Mouse (Mus musculus) erythroblast, embryonic 14.5 days (primary cell): ENCODE data around the gene Lrrc1.

Experiments
- GATA1 ChIP-seq: IDR thresholded peaks from 2 replicates; pipeline ENCODE4 v1.6.1; 2012; ENCODE audit warnings: low read length, inconsistent platforms, mixed read lengths
- TAL1 ChIP-seq: IDR thresholded peaks from 3 replicates; pipeline ENCODE4 v1.6.1; 2012; ENCODE audit warnings: low read length, inconsistent platforms, mixed read lengths

- TF ChIP-seq GATA1: no peak
- TF ChIP-seq TAL1: no peak
Measured at GRCm38 (mm10) chr9:77386751-77387150, 157.9 kb downstream of the Lrrc1 start.
